Mouse (Mus musculus): ENCODE data around the gene Lmod1. TPM values are rescaled to one million over a fixed set of nuclear protein-coding genes. Genes with fewer than 3 reads are reported as not detected.

Gene Lmod1
- total RNA-seq (2021): 1 to 10 TPM in 1 of 2 experiments, under 1 TPM in 1; 0.81 to 1.1 TPM
- long read RNA-seq, experiment 1, partial matches to known transcripts: 0 of 1 reads
- long read RNA-seq, experiment 1, other reads (novel, unspliced or antisense): 0 of 1 reads
- long read RNA-seq, experiment 2: 0 reads

DNA sequence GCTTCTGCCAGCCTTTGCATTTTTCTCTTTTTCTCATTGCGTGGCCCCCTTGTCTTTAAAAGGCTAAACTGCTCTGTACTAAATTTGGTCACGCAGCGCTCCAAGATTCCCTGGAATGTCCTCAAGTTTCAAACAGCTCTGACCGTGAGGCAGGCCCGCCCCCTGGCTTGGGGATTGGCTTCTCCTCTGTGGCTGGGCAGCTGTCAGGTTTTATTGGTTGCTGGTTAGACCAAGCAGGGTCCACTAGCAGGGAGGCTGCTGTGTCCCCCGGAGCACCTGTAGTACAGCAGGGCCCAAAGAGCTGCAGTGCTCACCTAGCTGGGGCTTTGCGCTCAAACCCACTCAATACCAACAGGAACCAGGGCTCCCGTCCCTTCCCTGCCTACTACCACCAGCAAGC, at the start of gene Lmod1:
Lmod1 (plus strand) TSS at position 237 of the 400 bp plus-strand sequence.
- DNase-seq (ENCODE audit: low spot score in 2 of 2): no peak

DNA sequence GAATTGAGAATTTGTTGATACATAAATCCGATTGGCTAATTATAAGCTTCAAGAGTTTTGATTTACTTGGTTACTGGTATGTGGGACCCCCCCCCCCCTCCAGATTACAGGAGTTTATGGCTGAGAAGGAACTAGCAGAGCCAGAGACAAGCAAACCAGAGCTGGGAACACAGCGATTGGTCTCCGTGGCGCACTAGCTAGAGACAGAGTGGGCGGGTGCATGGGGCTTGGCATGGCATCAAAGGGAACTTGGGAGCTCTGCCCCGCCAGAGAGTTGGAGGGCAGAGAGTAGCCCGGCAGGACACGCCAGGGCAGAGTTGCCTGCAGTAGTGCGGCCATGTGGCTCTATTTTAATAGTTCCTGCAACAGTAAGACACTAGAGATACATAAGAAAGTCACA, 44.0 kb upstream of the Lmod1 start:
- peak; percentile 39 to 67 for DNase-seq (ENCODE audit: low spot score in 2 of 2)

DNA sequence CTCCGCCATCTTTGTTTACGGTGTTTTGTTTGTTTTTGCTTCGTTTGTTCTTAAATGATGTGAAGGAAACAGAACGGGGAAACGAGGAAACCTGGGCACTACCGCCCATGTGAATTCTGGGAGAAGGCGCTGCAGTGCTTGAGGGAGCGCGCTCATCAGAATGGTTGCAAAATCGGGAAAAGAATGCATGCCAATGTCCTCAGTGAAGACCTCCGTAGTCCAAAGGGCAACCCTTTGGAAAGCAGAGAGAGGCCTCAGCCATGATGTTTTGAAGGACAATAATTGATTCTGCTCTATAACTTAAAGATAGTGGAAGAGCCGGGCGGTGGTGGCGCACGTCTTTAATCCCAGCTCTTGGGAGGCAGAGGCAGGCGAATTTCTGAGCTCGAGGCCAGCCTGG, 42.8 kb upstream of the Lmod1 start:
- DNase-seq (ENCODE audit: low spot score in 2 of 2): no peak

DNA sequence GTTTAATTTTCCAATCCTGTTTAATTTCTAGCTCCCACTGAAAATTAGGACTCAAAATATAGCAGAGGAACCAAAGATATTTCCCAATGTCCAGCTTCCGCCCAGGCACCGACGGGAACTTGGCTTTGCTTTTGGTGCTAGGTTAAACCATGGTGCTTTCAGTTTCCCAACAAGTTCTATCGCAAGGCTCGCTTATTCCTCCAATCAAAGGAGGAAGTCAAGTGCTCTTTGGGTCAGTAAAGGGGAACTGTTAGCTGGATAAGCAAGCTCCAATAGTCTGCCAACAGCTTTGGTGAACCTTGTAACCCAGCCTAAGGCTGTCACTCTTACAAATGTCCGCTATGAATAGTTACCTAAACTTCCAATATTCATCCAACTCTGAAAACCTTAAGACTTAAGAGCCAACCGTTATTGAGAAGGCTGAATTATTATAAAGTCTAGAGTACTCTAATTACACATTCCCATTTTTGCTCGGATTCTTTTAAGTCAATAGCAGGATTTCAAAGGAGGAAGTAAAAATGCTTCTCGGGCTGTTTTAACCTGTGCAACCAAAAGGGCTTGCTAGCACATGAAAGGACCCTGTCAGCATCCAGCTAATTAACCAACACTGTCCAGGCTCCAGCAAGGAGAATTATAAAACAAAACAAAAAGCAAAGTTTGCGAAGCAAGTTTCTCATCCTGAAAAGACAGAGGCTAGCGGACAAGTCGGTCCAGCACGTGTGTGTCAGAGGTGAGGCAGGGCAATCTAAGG, 41.9 kb upstream of the Lmod1 start:
- no peak for DNase-seq (ENCODE audit: low spot score in 2 of 2)

DNA sequence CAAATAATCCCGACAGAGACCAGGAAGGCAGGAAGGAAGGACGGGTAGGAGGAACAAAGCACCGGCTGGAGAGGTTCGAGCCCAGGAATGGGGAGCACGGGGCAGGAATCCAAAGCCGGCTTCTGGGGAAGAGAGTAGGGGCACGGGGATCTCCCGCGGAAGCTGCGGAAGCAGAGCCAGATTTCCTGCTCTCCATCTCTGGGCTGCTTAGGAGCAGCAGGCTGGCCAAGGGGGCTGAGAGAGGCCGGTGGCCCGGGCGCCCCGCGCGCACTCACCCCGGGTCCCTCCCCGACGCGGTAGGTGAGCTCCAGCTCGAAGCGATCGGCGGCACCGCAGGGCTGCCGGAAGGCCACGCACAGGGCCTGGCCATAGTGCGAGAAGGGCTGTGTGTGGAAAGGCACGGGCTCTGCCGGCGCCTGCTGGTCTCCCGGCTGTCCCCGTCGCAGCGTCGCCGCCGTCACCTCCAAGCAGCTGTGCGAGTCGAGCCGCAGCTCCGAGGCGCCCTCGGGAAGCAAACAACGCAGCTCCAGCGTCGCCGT, 41.3 kb upstream of the Lmod1 start:
- peak in 1 of 2 experiments; percentile 12 for DNase-seq (ENCODE audit: low spot score in 2 of 2)

DNA sequence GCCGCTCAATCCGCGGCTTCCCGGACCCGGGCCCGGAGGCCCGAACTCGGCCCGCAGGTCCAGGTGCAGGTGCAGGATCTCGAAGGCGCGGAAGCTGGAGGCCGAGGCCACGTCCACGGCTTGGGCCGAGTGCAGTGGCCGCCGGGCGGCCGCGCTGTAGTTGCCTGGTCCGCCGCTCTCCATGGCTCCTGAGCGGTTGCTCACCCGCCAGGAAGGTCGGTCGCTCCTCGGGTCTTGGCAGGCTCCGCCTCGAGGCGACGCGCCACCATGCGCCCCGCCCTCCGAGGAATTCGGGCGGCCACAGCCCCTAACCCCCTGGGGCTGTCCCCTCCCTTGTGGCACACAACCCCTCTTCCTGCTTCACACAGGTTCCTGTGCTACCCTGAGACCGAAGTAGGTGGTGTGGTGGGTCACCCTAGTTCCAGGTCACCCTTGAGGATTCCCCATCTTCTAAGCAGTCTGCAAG, 40.7 kb upstream of the Lmod1 start, which contains the start of gene Rnpep:
Rnpep (minus strand) TSS at position 259 of the 466 bp plus-strand sequence.
- peak; percentile 48 to 49 for DNase-seq (ENCODE audit: low spot score in 2 of 2)

DNA sequence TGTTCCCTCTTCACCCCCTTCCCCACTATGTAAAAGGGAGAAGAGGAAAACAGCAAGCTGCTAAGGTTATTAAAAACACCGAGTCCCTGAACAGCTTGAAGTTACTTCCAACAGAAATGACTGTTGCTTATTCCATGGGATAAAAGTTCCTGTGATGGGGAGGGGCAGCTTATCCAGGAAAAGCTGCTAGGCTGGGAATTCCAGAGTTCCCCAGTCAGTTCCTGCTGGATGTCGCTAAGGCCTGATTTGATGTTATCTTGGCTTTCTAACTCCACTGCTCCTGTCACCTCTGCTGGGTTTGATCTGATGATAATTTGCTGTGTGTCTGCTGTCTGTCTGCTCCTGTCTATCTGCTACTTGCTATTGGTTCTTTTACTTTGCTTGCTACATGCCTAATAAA, 38.3 kb upstream of the Lmod1 start:
- no peak for DNase-seq (ENCODE audit: low spot score in 2 of 2)

DNA sequence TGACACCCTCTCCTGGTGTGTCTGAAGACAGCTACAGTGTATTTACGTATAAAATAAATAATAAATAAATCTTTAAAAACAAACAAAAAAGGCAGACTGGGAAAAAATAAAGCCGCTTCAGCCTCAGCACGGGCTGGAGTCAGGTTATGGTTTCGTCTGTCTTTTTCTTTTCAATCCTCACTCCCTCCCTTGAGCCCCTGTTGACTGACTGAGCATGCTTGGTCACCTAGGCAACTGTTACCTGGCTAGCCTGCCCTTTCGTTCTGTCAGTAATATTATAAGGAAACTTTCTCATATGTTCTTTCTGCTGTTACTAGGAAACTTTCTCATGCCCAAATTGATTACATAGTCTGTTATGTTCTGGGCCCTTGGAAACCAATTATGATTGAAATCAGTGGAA, 33.7 kb upstream of the Lmod1 start:
- DNase-seq (ENCODE audit: low spot score in 2 of 2): no peak

DNA sequence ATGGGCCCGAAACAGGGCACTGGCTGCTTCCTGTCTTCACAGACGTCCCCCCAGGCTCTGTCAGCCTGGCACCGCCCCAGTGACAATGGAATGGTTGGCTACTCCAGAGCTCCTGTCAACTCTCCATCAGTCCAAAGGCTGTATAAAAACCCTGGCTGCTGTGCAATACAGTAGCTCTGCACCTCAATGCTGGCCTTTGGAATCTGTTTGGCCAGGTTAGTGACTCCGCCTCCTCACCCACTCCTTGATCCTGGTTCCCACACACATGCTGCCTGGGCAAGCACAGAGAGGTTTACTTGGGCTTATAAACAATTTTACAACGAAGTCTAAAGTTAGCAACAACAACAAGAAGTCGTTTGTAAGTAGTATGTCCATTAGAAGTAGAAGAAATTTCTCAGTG, 13.3 kb upstream of the Lmod1 start:
- no peak for DNase-seq (ENCODE audit: low spot score in 2 of 2)

DNA sequence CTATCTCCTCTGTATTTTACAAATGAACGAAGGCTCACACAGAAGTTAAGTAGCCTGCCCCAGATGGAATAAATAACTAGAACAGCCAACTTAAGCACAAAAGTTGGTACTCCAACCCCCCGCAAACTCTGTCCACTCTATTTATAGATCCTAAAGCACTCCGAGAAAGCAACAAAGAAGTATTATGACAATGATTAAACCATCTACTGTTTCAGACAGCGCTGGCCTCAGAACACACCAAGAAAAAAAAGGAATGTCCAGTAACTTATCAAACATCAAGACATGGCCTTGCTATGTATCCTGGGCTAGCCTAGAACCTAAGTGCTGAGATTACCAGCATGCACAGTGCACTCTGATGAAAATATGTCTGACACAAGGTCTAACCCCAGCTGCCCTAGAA, 12.4 kb upstream of the Lmod1 start:
- DNase-seq (ENCODE audit: low spot score in 2 of 2): no peak

DNA sequence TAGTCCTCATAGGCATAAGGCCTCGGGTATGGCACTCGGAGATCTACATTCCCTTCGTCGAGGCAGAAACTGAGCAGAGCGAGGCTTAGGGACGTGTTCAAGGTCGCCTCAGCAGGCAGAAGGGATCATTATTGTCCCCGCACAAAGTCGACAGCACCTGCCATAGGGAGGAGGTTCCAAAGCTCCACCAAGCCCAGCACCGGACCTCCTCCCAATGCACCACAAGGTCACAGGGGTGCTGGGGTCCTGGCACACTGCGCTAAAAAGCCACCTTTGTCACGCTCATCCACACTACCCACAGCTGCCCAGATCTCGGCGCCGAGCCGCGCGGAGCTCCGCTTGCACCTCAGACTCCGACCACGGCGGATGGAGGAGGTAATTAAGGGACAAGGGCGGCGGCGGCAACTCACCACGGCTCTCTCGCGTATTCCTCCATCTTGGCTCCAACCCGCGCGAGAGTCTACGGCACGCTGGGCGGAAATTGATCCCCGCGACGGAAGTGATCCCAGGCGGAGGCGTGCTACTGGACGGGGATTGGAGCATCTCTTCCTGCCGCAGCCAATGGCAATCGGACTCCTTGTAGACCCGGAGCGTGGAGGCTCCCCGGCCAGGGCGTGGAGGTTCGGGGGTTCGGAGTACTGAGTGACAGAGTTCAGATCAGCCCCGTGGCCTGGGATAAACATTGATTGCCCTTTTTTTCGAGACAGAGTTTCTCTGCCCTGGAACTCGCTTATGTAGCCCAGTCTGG, 11.1 kb upstream of the Lmod1 start, which contains the start of gene Timm17a:
Timm17a (minus strand) TSS at position 495 of the 748 bp plus-strand sequence.
- DNase-seq (ENCODE audit: low spot score in 2 of 2): peak; percentile 82 to 88

DNA sequence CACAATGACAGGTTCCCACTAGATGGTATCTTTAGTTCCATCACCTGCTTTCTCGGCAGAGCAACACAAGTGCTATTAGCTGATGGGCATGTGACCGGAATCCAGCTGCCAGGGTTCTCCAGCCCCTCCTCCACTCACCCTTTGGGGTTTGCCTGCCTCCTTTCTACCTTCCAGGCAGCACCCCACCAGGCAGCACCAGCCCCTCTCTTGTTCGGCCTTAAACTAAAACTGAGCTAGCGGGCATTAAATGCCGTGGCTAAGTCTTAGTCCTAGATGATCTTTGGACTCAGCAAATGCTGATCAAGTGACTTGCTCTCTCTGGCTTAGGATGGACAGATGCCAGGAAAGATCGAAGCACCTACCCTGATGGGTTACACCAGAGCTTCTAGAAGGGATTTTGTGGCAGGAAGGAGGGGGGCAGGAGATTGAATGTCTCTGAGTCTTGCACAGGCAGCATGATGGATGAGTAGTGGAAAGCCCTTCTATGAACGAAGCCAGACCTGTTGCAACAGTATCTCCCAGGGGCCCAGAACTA, 1.2 kb upstream of the Lmod1 start:
- DNase-seq (ENCODE audit: low spot score in 2 of 2): no peak

DNA sequence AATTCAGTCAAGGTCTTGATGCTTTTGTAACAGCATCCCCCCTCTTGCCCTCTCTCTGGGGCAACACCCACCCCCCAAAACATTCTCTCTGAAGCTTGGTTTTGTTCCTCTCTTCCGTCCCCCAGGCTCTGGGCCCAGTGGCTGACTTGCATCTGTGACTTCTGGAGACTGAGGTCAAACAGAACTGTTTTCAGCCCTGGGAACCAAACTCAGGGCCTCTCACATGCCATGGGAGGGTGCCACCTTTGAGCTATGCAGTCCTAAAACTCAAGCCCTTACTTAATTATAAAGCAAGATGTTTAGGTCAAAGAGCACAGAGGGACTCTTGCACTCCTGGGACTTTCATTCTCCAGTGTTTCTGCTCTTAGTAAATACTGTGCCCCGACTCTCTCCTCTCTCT, 1.3 kb downstream of the Lmod1 start:
- no peak for DNase-seq (ENCODE audit: low spot score in 2 of 2)

DNA sequence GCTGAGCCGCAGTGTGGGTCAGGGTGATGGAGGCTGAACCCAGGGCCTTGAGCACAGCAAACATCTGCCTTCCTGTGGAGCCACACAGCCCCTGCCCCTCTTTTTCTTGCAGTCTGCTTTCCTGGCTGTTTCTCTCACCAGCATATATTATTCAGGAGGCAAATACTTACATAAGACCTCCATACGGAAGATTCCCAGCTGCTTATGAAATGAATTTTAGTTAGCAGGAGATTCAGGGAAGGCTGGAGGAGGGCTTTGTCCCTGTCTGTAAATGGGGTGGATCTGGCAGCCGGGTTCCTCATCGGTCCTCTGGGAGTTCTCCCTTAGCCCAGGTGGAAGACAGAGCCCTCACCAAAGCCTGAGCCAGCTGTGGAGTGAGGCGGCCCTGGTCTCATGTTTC, 3.8 kb downstream of the Lmod1 start:
- no peak for DNase-seq (ENCODE audit: low spot score in 2 of 2)

DNA sequence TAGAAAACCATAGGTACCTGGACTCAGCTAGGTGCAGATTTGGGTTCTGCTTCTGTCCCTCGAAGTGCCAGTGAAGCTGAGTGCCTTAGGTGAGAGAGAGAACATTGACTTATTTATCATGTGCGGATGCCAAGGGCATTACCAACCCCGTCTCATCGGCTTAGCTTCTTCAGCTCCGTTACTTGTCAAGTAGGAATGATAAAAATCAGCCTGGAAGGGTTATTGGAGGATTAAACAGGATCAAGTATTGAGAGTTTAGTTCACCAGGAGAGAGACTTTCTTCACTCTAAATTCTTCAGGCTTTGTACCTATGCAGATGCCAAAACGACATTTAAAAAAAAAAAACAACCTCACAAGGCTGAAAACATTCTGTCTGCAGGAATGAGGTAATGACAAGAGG, 6.0 kb downstream of the Lmod1 start:
- no peak for DNase-seq (ENCODE audit: low spot score in 2 of 2)

DNA sequence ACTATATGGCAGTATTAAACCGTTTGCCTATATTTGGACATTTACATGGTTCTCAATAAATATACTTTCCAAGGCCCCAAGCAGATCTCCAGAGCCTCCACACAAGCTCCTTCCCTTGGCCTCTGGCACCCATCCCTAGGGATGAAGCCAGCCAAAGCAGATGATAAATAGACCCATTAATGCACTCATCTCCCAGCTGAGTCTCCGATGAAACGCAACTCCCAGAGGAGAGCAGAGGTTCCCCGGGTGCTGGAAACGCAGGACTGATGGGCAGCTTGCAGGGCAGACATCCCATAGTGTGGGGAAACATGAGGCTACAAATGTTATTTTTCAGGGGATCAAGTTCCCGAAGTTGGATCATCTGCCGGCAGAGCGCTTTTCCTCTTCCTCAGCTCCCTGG, 17.3 kb downstream of the Lmod1 start:
- DNase-seq (ENCODE audit: low spot score in 2 of 2): no peak

DNA sequence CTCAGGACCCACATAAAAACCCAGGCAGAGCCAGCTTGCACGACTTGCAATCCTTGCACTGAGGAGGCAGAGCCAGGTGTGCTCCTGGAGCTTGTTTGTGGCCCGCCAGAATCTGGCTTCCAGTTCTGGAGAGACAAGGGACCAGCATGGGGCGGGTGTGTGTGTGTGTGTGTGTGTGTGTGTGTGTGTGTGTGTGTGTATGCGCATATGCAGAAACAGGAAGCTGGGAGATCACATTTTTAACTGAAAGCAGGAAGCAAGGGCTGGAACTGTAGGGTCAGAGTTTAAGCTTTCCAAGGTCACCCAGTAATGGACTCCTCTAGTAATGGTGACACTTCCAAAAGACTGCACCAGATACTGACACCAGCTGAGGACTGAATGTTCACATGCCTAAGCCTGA, 19.4 kb downstream of the Lmod1 start:
- DNase-seq (ENCODE audit: low spot score in 2 of 2): no peak

DNA sequence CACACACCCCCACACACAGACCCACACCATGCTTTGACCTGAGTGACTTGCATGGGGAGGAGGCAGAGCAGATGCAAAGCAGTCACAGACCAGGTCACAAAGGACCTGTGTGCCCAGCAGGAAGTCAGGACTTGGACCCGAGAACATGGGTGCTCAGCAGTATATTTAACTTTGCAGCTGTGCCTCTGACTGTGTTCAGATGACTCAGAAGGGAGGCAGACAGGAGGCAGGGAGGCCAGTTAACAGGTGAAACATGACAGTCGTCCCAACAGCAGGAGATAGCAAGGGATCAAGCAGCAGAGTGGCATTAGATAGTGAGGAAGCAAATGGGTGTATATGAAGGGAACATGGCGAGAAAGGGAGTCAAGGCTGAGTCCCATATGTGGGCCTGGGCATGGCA, 22.3 kb downstream of the Lmod1 start:
- DNase-seq (ENCODE audit: low spot score in 2 of 2): no peak

DNA sequence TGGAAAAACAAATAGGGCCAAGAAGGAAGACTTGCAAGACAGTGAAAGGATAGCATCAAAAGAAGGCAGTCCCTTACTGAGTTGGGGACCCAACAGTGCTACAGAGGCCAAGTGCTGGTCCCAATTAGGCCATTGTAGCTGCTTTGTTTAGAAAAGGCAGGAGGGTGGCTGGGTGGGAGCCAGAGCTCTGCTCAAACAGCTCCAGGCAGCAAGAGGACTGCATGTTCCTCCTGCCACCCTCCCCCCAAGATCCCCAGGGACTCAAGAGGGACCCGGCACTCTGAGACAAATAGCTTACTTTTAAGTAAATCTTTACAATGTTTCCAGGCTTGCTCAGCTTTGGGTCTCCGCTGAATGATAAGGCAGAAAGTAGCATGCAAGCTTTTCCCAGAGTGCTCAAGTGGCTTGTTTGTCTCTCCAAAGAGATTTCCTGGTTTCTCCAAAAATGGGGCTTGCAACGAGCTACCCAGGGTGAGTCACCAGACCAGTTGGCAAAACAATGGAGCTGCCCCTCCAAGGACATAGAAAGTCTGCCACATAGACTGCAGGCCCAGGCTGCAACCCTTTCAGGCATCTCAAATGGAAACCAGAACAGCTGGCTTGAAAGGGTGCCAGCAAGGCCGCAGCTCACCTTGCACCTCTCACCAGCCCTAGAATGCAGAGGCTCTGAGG, 23.0 kb downstream of the Lmod1 start:
- peak in 1 of 2 experiments; percentile 11 for DNase-seq (ENCODE audit: low spot score in 2 of 2)

DNA sequence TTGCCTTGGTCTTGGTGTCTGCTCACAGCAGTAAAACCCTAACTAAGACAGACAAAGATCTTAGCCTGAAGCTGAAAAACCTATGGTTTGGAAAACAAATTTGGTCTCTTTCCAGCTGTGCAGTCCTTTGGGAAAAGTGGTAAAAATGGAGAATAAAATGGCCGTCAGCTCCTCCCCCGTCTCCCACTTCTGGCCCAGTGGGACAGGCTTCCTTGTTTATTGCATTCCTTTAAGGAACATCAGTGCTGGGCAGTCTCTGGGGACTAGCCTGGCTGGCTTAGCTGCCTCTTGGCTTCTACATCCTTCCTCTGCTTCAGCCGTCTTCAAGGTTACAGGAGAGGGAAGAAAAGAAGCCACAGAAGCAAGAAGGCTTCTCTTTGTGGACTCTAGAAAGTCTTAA, 27.3 kb downstream of the Lmod1 start:
- no peak for DNase-seq (ENCODE audit: low spot score in 2 of 2)

DNA sequence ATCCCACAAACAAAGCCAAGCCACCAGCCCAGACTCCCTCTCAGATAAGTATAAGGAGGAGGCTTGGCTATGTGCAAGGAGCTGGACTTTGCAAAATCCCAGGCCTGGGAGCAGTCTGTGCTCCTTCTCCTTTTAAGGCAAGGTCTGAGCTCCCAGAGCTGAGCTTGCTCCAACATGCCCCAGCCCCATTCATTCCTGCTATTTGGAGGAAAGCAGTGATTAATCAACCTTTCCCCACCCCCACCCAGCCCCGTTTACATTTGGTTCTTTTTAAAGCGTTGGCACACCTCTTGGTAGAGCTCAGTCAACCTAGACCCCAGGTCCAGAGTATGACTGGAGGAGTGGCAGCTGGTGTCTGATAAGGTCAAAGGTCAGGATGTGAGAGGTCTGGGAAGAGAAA, 34.5 kb downstream of the Lmod1 start:
- DNase-seq (ENCODE audit: low spot score in 2 of 2): no peak

Measured in adrenal gland, postnatal 4 days (tissue).